Mouse (Mus musculus): Measurements from ENCODE around the gene Lpar1.

- TF ChIP-seq CTCF (IDR thresholded peaks at IDR 0.05; ENCODE audit: borderline replicate concordance, insufficient read depth, low read depth, low read length) (no peak), POLR2A (IDR thresholded peaks at IDR 0.05; ENCODE audit: borderline replicate concordance, insufficient read depth, low read length) (no peak)
These were observed 100.4 kb downstream of the Lpar1 start for GRCm38 (mm10) chr4:58453334-58453733.

Measured in cerebellum, adult 2 months (tissue).